Mouse (Mus musculus): ENCODE measurements around the gene Rnf26.

DNA sequence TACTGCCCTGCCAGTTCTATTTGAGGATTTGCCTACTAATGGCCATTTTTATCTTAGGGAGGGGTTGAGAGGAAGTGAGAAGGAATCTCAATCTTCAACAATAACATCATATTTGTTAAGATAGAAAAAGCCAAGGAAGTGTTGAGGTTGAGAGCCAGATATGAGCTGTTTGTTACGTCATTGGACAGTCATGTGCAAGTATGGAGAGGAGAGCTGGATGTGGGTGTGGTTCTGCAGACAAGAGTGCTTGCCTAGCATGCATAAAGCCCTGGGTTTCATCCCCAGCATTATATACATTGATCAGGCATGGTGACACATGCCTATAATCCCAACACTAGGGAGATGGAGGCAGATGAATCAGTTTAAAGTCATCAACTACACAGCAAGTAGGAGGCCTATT, 59.4 kb downstream of the Rnf26 start:
- TF ChIP-seq CTCF (IDR thresholded peaks at IDR 0.05; ENCODE audit: insufficient read depth, low read depth, low read length) (no peak), POLR2A (IDR thresholded peaks at IDR 0.05; ENCODE audit: insufficient read depth, low read depth, low read length) (no peak)
